In the genomic region with DNA sequence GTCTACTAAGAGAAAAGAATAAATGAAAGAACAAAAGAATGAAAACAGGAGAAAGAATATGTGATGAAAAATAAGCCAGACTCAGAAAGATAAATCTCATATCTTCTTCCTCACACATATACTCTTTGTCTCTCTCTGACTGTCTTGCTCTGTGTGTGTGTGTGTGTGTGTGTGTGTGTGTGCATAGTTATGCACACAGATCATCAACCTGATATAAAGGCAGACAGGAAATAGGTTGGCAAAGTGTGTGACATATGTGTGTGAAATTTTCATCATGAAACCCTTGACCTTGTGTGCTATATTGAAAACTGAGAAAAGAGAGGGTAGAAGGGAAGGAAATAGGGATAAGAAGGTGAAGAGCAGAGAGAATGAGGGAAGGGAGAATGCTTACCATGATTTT, we compare ENCODE assay signal across 26 mouse cellular contexts.
"Had no signal": no experiment of that assay in that cellular context is flagged by ENCODE, and none has a peak within 500 bp of the region (broad histone marks: within the 10 kb centered on the region; RNA-seq: fewer than 3 reads in every experiment).

No protein-coding gene starts in this region.

- ATAC-seq: forebrain, embryonic 13.5 days; forebrain, embryonic 14.5 days; forebrain, embryonic 15.5 days; forebrain, embryonic 16.5 days; forebrain, postnatal 0 days had no signal

- DNase-seq: cerebellum, adult 9-10 months; cerebellum, adult 9-11 months; cerebellum, postnatal 10 days; cerebellum, postnatal 14 days; cerebellum, postnatal 25 days; cerebellum, postnatal 36 days; embryo, embryonic 11 days; forebrain, postnatal 0 days; gastrocnemius, postnatal 10 days; gastrocnemius, postnatal 14 days; gastrocnemius, postnatal 25 days; gastrocnemius, postnatal 36 days; heart, adult 11 months; heart, adult 18-20 months; heart, adult 2 months had no signal

- H3K4me3 ChIP-seq: embryonic facial prominence, embryonic 10.5 days; embryonic facial prominence, embryonic 12.5 days; embryonic facial prominence, embryonic 13.5 days; embryonic facial prominence, embryonic 15.5 days; erythroblast, embryonic 14.5 days; forebrain, embryonic 10.5 days; forebrain, embryonic 12.5 days; forebrain, embryonic 13.5 days; forebrain, embryonic 15.5 days; heart, adult 2 months had no signal

- H3K27ac ChIP-seq: embryonic facial prominence, embryonic 10.5 days; embryonic facial prominence, embryonic 12.5 days; embryonic facial prominence, embryonic 13.5 days; embryonic facial prominence, embryonic 15.5 days; forebrain, embryonic 10.5 days; forebrain, embryonic 12.5 days; forebrain, embryonic 13.5 days; forebrain, embryonic 15.5 days; heart, adult 2 months had no signal
